Mouse (Mus musculus) gastrocnemius, postnatal 36 days (tissue): ENCODE data around the gene 4930404H24Rik. TPM values are rescaled to one million over a fixed set of nuclear protein-coding genes. Genes with fewer than 3 reads are reported as not detected.
A peak's percentile ranks its signal among the peaks of the same experiment; 100 is the strongest.

ENCODE experiments used
- DNase-seq, 2 experiments: peaks; one replicate each; pipeline ENCODE4 v3.0.0; 2022
- intact Hi-C: fragments of 180-260 bp; cut with DNase I; formaldehyde crosslinking; loops from one replicate; pipeline ENCODE4 v1.15.1; 2025
- long read RNA-seq, 2 experiments: library from polyadenylated mRNA; stranded (forward); transcript quantifications; one replicate each; pipeline ENCODE4 v2.0.0; 2021
- total RNA-seq, 2 experiments: library from RNA; stranded (reverse); gene quantifications; 2 replicates each; pipeline ENCODE4 v1.2.3; 2021

The 4930404H24Rik gene
- not detected for total RNA-seq
- long read RNA-seq, experiment 1 = 0 reads
- long read RNA-seq, experiment 2 = 0 reads

GRCm38 (mm10) chr2:153492573-153493392, at the start of gene 4930404H24Rik:
Gene 4930404H24Rik (plus strand): TSS chr2:153492790.
- intact Hi-C loops = no loop called here
- peak; percentile 22 to 33 for DNase-seq

- DNase-seq = peak in 1 of 2 experiments; percentile 31
- intact Hi-C loops = loop anchor here (10.0 kb wide), 1 partner anchor 1489 kb away; no protein-coding TSS in a partner anchor
These were observed 49.0 kb upstream of the 4930404H24Rik start for GRCm38 (mm10) chr2:153443434-153444240.

GRCm38 (mm10) chr2:153444254-153445136, 48.1 kb upstream of the 4930404H24Rik start:
- intact Hi-C loops = loop anchor here (10.0 kb wide), 1 partner anchor 1490 kb away; no protein-coding TSS in a partner anchor
- peak; percentile 52 to 56 for DNase-seq

- no peak for DNase-seq
- intact Hi-C loops = loop anchor here (10.0 kb wide), 1 partner anchor 1491 kb away; no protein-coding TSS in a partner anchor
These were observed 47.2 kb upstream of the 4930404H24Rik start for GRCm38 (mm10) chr2:153445137-153446016.

GRCm38 (mm10) chr2:153446017-153446408, 46.6 kb upstream of the 4930404H24Rik start:
- intact Hi-C loops = loop anchor here (10.0 kb wide), 1 partner anchor 1491 kb away; no protein-coding TSS in a partner anchor
- DNase-seq = no peak

GRCm38 (mm10) chr2:153446476-153446875, 46.1 kb upstream of the 4930404H24Rik start:
- DNase-seq = no peak
- intact Hi-C loops = loop anchor here (10.0 kb wide), 1 partner anchor 1492 kb away; no protein-coding TSS in a partner anchor

GRCm38 (mm10) chr2:153447719-153448118, 44.9 kb upstream of the 4930404H24Rik start:
- intact Hi-C loops = loop anchor here (10.0 kb wide), 1 partner anchor 1493 kb away; no protein-coding TSS in a partner anchor
- no peak for DNase-seq

GRCm38 (mm10) chr2:153448519-153448918, 44.1 kb upstream of the 4930404H24Rik start:
- no peak for DNase-seq
- intact Hi-C loops = loop anchor here (10.0 kb wide), 1 partner anchor 1494 kb away; no protein-coding TSS in a partner anchor

GRCm38 (mm10) chr2:153453961-153454759, 38.4 kb upstream of the 4930404H24Rik start:
- intact Hi-C loops = no loop called here
- no peak for DNase-seq

- DNase-seq = no peak
- intact Hi-C loops = no loop called here
These were observed 37.6 kb upstream of the 4930404H24Rik start for GRCm38 (mm10) chr2:153454841-153455506.

GRCm38 (mm10) chr2:153457467-153457866, 35.1 kb upstream of the 4930404H24Rik start:
- DNase-seq = no peak
- intact Hi-C loops = no loop called here

- intact Hi-C loops = no loop called here
- DNase-seq = no peak
These were observed 34.6 kb upstream of the 4930404H24Rik start for GRCm38 (mm10) chr2:153458022-153458441.

- intact Hi-C loops = no loop called here
- DNase-seq = no peak
These were observed 29.3 kb upstream of the 4930404H24Rik start for GRCm38 (mm10) chr2:153463257-153463656.

- no peak for DNase-seq
- intact Hi-C loops = no loop called here
These were observed 25.2 kb upstream of the 4930404H24Rik start for GRCm38 (mm10) chr2:153467372-153467771.

GRCm38 (mm10) chr2:153469317-153469716, 23.3 kb upstream of the 4930404H24Rik start:
- no peak for DNase-seq
- intact Hi-C loops = no loop called here

GRCm38 (mm10) chr2:153469764-153470163, 22.8 kb upstream of the 4930404H24Rik start:
- DNase-seq = no peak
- intact Hi-C loops = no loop called here

- intact Hi-C loops = no loop called here
These were observed 21.6 kb upstream of the 4930404H24Rik start for GRCm38 (mm10) chr2:153470983-153471382.

More at GRCm38 (mm10) chr2:153470983-153471382, 21.6 kb upstream of the 4930404H24Rik start:
- DNase-seq = peak in 1 of 2 experiments; percentile 65
